Mouse (Mus musculus): ENCODE results near the gene Rtf1. TPM values are rescaled to one million over a fixed set of nuclear protein-coding genes. Genes with fewer than 3 reads are reported as not detected.
A peak's percentile ranks its signal among the peaks of the same experiment; 100 is the strongest.

Rtf1 gene
- polyA plus RNA-seq, 1 experiment from 2014 or later, result 62.3 TPM

- Histone ChIP-seq H3K4me2 (peak overlapping the region; percentile 98), H3K9me3 (no peaks in the 10 kb centered on the region), H3K36me3 (replicated peaks) (peaks cover 8% of the 10 kb centered on the region; the same call in 1 of the 2 replicates), H3K4me1 (peaks cover 15% of the 10 kb centered on the region), H3K4me3 (peak overlapping the region; percentile 67), H3K27me3 (replicated peaks) (peaks cover 38% of the 10 kb centered on the region), H3K9ac (peak overlapping the region; percentile 50; the same call in 1 of the 2 replicates), H3K27ac (no peak overlapping the region)
- WGBS, result 6% methylated on average over 44 of the region's 44 CpGs
- ATAC-seq (replicated peaks), result no peak
Measured at GRCm38 (mm10) chr2:119758844-119759835, 84.3 kb downstream of the Rtf1 start.

- whole genome bisulfite sequencing, result 20% methylated on average over 9 of the region's 9 CpGs
- no peak within 1 kb of the TSS for H3K4me3 ChIP-seq
Measured at GRCm38 (mm10) chr2:119760251-119760650, 85.4 kb downstream of the Rtf1 start, which contains the start of gene Ltk. Gene Ltk, minus strand, starts transcription at chr2:119760431.

GRCm38 (mm10) chr2:119762276-119762675 lies 87.4 kb downstream of the Rtf1 start:
- peaks cover 27% of the 10 kb centered on the region for H3K27me3 ChIP-seq (replicated peaks)

More at GRCm38 (mm10) chr2:119760251-119760650, 85.4 kb downstream of the Rtf1 start, which contains the start of gene Ltk:
- H3K4me1 ChIP-seq, result peaks cover 15% of the 10 kb centered on the region
- no peak within 1 kb of the TSS for H3K9ac ChIP-seq
- no peak for ATAC-seq (replicated peaks)
- no peak within 1 kb of the TSS for H3K27ac ChIP-seq
- H3K9me3 ChIP-seq, result no peaks in the 10 kb centered on the region
- H3K36me3 ChIP-seq (replicated peaks), result peaks cover 13% of the 10 kb centered on the region; the same call in 1 of the 2 replicates
- H3K27me3 ChIP-seq (replicated peaks), result peaks cover 38% of the 10 kb centered on the region
- peak within 1 kb of the TSS; percentile 98; the same call in 1 of the 2 replicates for H3K4me2 ChIP-seq

GRCm38 (mm10) chr2:119763924-119764323 lies 89.1 kb downstream of the Rtf1 start:
- Histone ChIP-seq H3K9me3 (no peaks in the 10 kb centered on the region), H3K4me2 (no peak overlapping the region), H3K9ac (no peak overlapping the region), H3K36me3 (replicated peaks) (peaks cover 22% of the 10 kb centered on the region; the same call in 1 of the 2 replicates), H3K4me1 (no peaks in the 10 kb centered on the region; the same call in 1 of the 2 replicates), H3K27me3 (replicated peaks) (peaks cover 16% of the 10 kb centered on the region), H3K27ac (no peak overlapping the region), H3K4me3 (no peak overlapping the region)
- ATAC-seq (replicated peaks), result no peak
- 80% methylated on average over 4 of the region's 4 CpGs for WGBS

More at GRCm38 (mm10) chr2:119762276-119762675, 87.4 kb downstream of the Rtf1 start:
- Histone ChIP-seq H3K4me3 (no peak overlapping the region), H3K4me1 (peaks cover 15% of the 10 kb centered on the region), H3K9me3 (no peaks in the 10 kb centered on the region), H3K4me2 (no peak overlapping the region), H3K36me3 (replicated peaks) (peaks cover 16% of the 10 kb centered on the region; the same call in 1 of the 2 replicates), H3K27ac (no peak overlapping the region), H3K9ac (no peak overlapping the region)
- 81% methylated on average over 1 of the region's 1 CpGs for WGBS
- ATAC-seq (replicated peaks), result no peak

- Histone ChIP-seq H3K36me3 (replicated peaks) (peaks cover 45% of the 10 kb centered on the region), H3K4me2 (no peak overlapping the region), H3K4me3 (no peak overlapping the region), H3K4me1 (no peaks in the 10 kb centered on the region), H3K27me3 (replicated peaks) (no peaks in the 10 kb centered on the region), H3K9ac (no peak overlapping the region), H3K27ac (no peak overlapping the region), H3K9me3 (no peaks in the 10 kb centered on the region)
- ATAC-seq (replicated peaks), result no peak
- 93% methylated on average over 6 of the region's 6 CpGs for WGBS
Measured at GRCm38 (mm10) chr2:119767246-119767645, 92.4 kb downstream of the Rtf1 start.

Other genes starting within 250 kb of the Rtf1 start
- gene Ino80, start 197.4 kb upstream of the Rtf1 start, polyA plus RNA-seq (2015; fragmentation: Nextera tagmentation; extraction: Ambion mirVana), result 3.1 and 3.3 TPM in 2 replicates
- gene Exd1, start 127.4 kb upstream of the Rtf1 start, polyA plus RNA-seq (2015; fragmentation: Nextera tagmentation; extraction: Ambion mirVana), result 0.48 and 0.74 TPM in 2 replicates
- gene Chp1, start 127.4 kb upstream of the Rtf1 start, polyA plus RNA-seq (2015; fragmentation: Nextera tagmentation; extraction: Ambion mirVana), result 55.6 and 59.4 TPM in 2 replicates
- 10.1 and 11.6 TPM in 2 replicates for gene Nusap1, start 56.8 kb upstream of the Rtf1 start, polyA plus RNA-seq (2015; fragmentation: Nextera tagmentation; extraction: Ambion mirVana)
- 3.1 and 4.6 TPM in 2 replicates for gene Oip5, start 56.6 kb upstream of the Rtf1 start, polyA plus RNA-seq (2015; fragmentation: Nextera tagmentation; extraction: Ambion mirVana)
- gene Ndufaf1, start 12.2 kb upstream of the Rtf1 start, polyA plus RNA-seq (2015; fragmentation: Nextera tagmentation; extraction: Ambion mirVana), result 37.0 and 37.5 TPM in 2 replicates
- gene Itpka, start 67.3 kb downstream of the Rtf1 start, polyA plus RNA-seq (2015; fragmentation: Nextera tagmentation; extraction: Ambion mirVana), result 0.11 and 0.18 TPM in 2 replicates
- gene Ltk, start 85.4 kb downstream of the Rtf1 start, polyA plus RNA-seq (2015; fragmentation: Nextera tagmentation; extraction: Ambion mirVana), result 2.2 and 3.5 TPM in 2 replicates
- 21.3 and 21.6 TPM in 2 replicates for gene Rpap1, start 112.5 kb downstream of the Rtf1 start, polyA plus RNA-seq (2015; fragmentation: Nextera tagmentation; extraction: Ambion mirVana)
- gene Tyro3, start 122.7 kb downstream of the Rtf1 start, polyA plus RNA-seq (2015; fragmentation: Nextera tagmentation; extraction: Ambion mirVana), result 20.3 and 22.2 TPM in 2 replicates
- gene Mga, start 222.2 kb downstream of the Rtf1 start, polyA plus RNA-seq (2015; fragmentation: Nextera tagmentation; extraction: Ambion mirVana), result 27.8 and 30.7 TPM in 2 replicates

Measured in midbrain, embryonic 15.5 days (tissue).